Mouse (Mus musculus): Measurements from ENCODE around the gene Gm13030. TPM values are rescaled to one million over a fixed set of nuclear protein-coding genes. Genes with fewer than 3 reads are reported as not detected.

Gm13030 gene
- total and polyA plus RNA-seq, 3 experiments = not detected

- TF ChIP-seq GATA1 (IDR thresholded peaks at IDR 0.05; ENCODE audit: low read depth, low read length) (no peak), USF1 (IDR thresholded peaks at IDR 0.05; ENCODE audit: low read depth, low read length) (no peak), USF2 (IDR thresholded peaks at IDR 0.05; ENCODE audit: borderline replicate concordance in 1 of 2, insufficient read depth in 1 of 2, low read depth in 1 of 2, low read length in 2 of 2) (no peak), ZKSCAN1 (IDR thresholded peaks at IDR 0.05; ENCODE audit: low read depth, low read length) (no peak), TCF12 (IDR thresholded peaks at IDR 0.05; ENCODE audit: low read depth, low read length) (no peak), ZC3H11A (IDR thresholded peaks at IDR 0.05; ENCODE audit: low read depth, low read length) (no peak), HCFC1 (IDR thresholded peaks at IDR 0.05; ENCODE audit: low read depth, low read length) (no peak), NRF1 (IDR thresholded peaks at IDR 0.05; ENCODE audit: insufficient read depth, low read depth, low read length, poor library complexity, severe bottlenecking) (no peak), UBTF (IDR thresholded peaks at IDR 0.05; ENCODE audit: borderline replicate concordance, insufficient read depth, low read depth, low read length) (no peak), BHLHE40 (IDR thresholded peaks at IDR 0.05; ENCODE audit: borderline replicate concordance, low read depth, low read length) (no peak), ZNF384 (IDR thresholded peaks at IDR 0.05; ENCODE audit: low read depth, low read length) (no peak), MXI1 (IDR thresholded peaks at IDR 0.05; ENCODE audit: low read depth, low read length) (no peak), JUND (IDR thresholded peaks at IDR 0.05; ENCODE audit: low read depth, low read length) (no peak), ELF1 (IDR thresholded peaks at IDR 0.05; ENCODE audit: low read depth, low read length) (no peak), EP300 (IDR thresholded peaks at IDR 0.05; ENCODE audit: low read depth in 1 of 2, low read length in 2 of 2) (no peak), TAL1 (IDR thresholded peaks at IDR 0.05; ENCODE audit: low read length) (no peak), MYC (IDR thresholded peaks at IDR 0.05; ENCODE audit: low read depth, low read length) (no peak), ZMIZ1 (IDR thresholded peaks at IDR 0.05; ENCODE audit: low read depth, low read length) (no peak)
- Histone ChIP-seq H3K9ac (ENCODE audit: control insufficient read depth, low read depth, low read length, poor library complexity, severe bottlenecking) (no peak overlapping the region), H3K27ac (ENCODE audit: control insufficient read depth, low read depth, low read length) (no peak overlapping the region), H3K27me3 (ENCODE audit: control insufficient read depth in 1 of 2, insufficient read depth in 2 of 2, low read length in 2 of 2) (no peaks in the 10 kb centered on the region), H3K9me3 (replicated peaks; ENCODE audit: insufficient read depth, low read length) (no peaks in the 10 kb centered on the region), H3K4me3 (ENCODE audit: control insufficient read depth in 1 of 2, insufficient read depth in 1 of 2, low read depth in 2 of 2, low read length in 2 of 2) (no peak overlapping the region), H3K36me3 (ENCODE audit: control insufficient read depth in 1 of 2, insufficient read depth in 2 of 2, low read length in 2 of 2) (no peaks in the 10 kb centered on the region), H3K79me2 (ENCODE audit: control insufficient read depth, insufficient read depth, low read length, poor library complexity) (no peaks in the 10 kb centered on the region), H3K4me1 (ENCODE audit: control insufficient read depth in 1 of 2, insufficient read depth in 2 of 2, low read length in 2 of 2) (no peaks in the 10 kb centered on the region)
- no peak for DNase-seq (ENCODE audit: low read depth, low spot score)
These were observed 46.6 kb downstream of the Gm13030 start for GRCm38 (mm10) chr4:138827147-138827546.

- H3K36me3 ChIP-seq (ENCODE audit: control insufficient read depth in 1 of 2, insufficient read depth in 2 of 2, low read length in 2 of 2) = no peaks in the 10 kb centered on the region
- DNase-seq (ENCODE audit: low read depth, low spot score) = no peak
- TF ChIP-seq TCF12 (IDR thresholded peaks at IDR 0.05; ENCODE audit: low read depth, low read length) (no peak), JUND (IDR thresholded peaks at IDR 0.05; ENCODE audit: low read depth, low read length) (no peak), SMC3 (IDR thresholded peaks at IDR 0.05; ENCODE audit: low read depth, low read length) (no peak), MEF2A (IDR thresholded peaks at IDR 0.05; ENCODE audit: extremely low read depth, insufficient replicate concordance, low read depth, low read length, poor library complexity, severe bottlenecking) (no peak), RAD21 (IDR thresholded peaks at IDR 0.05; ENCODE audit: low read depth, low read length) (no peak), ZMIZ1 (IDR thresholded peaks at IDR 0.05; ENCODE audit: low read depth, low read length) (no peak), USF2 (IDR thresholded peaks at IDR 0.05; ENCODE audit: borderline replicate concordance in 1 of 2, insufficient read depth in 1 of 2, low read depth in 1 of 2, low read length in 2 of 2) (no peak), NELFE (IDR thresholded peaks at IDR 0.05; ENCODE audit: low read depth, low read length) (no peak), CHD1 (IDR thresholded peaks at IDR 0.05; ENCODE audit: low read depth, low read length) (no peak), USF1 (IDR thresholded peaks at IDR 0.05; ENCODE audit: low read depth, low read length) (no peak), ZC3H11A (IDR thresholded peaks at IDR 0.05; ENCODE audit: low read depth, low read length) (no peak), HCFC1 (IDR thresholded peaks at IDR 0.05; ENCODE audit: low read depth, low read length) (no peak), CHD2 (IDR thresholded peaks at IDR 0.05; ENCODE audit: low read length) (no peak)
- H3K79me2 ChIP-seq (ENCODE audit: control insufficient read depth, insufficient read depth, low read length, poor library complexity) = no peaks in the 10 kb centered on the region
- H3K27me3 ChIP-seq (ENCODE audit: control insufficient read depth in 1 of 2, insufficient read depth in 2 of 2, low read length in 2 of 2) = no peaks in the 10 kb centered on the region
- H3K4me1 ChIP-seq (ENCODE audit: control insufficient read depth in 1 of 2, insufficient read depth in 2 of 2, low read length in 2 of 2) = no peaks in the 10 kb centered on the region
- H3K9me3 ChIP-seq (replicated peaks; ENCODE audit: insufficient read depth, low read length) = no peaks in the 10 kb centered on the region
- H3K4me3 ChIP-seq (ENCODE audit: control insufficient read depth in 1 of 2, insufficient read depth in 1 of 2, low read depth in 2 of 2, low read length in 2 of 2) = no peak overlapping the region
- H3K9ac ChIP-seq (ENCODE audit: control insufficient read depth, low read depth, low read length, poor library complexity, severe bottlenecking) = no peak overlapping the region
- no peak overlapping the region for H3K27ac ChIP-seq (ENCODE audit: control insufficient read depth, low read depth, low read length)
These were observed 47.8 kb downstream of the Gm13030 start for GRCm38 (mm10) chr4:138825751-138826567.
